Mouse (Mus musculus): ENCODE results near the gene Olfr345.

Gene Olfr345

DNA sequence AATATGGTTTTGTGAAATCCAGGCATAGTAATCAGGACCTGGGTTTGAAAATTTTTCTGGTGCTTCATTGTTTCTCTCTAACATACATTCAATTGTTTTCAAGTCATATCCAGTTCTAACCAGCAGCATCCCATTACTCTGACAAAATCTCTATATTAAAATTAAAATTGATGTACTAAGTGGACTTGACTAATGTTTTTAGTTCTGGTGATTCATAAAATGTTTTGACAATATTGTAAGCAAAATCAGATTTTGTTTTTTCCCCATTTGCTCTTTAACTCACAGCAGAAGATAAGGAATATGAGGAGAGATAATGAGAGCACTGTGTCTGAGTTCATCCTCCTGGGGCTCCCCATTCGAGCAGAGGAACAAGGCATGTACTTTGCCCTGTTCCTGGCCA is at the start of gene Olfr345:
Gene Olfr345, plus strand, starts transcription at position 301 of the 400 bp plus-strand sequence.
- no peak for DNase-seq (ENCODE audit: low spot score)

GRCm38 (mm10) chr2:36685488-36685887 is 45.6 kb downstream of the Olfr345 start, which contains the start of gene Olfr346:
Gene Olfr346, plus strand, starts transcription at chr2:36685788.
- DNase-seq (ENCODE audit: low spot score) = no peak

Measured in spleen, adult 12 weeks (tissue).